Mouse (Mus musculus): ENCODE results near the gene Sec14l3.
"Not testable (repeated sequence)": the region's sequence is repeated elsewhere in the genome, so short reads cannot be mapped to it uniquely, and the experiment has no call there.

Gene Sec14l3

DNA sequence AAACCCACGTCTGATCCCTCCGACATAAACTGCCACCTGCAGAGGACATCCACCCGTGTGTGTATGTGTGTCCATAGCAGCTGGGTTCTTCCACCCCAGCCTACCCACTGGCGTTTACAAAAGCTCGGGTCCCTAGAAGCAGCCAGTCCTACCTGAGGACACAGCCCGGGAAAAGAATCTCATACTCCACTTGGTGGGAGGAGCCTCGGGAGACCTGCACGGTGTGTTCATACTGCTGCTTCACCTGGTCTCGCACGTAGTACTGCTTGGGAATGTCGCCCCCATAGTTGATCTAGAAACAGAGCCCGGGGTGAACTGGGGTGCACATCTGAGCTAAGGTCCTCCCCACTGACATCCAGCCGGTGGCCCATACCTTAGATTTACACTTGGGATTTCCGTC, 38.9 kb downstream of the Sec14l3 start:
- DNase-seq: no peak

GRCm38 (mm10) chr11:4104989-4105388, 40.3 kb downstream of the Sec14l3 start:
- no peak for DNase-seq

DNA sequence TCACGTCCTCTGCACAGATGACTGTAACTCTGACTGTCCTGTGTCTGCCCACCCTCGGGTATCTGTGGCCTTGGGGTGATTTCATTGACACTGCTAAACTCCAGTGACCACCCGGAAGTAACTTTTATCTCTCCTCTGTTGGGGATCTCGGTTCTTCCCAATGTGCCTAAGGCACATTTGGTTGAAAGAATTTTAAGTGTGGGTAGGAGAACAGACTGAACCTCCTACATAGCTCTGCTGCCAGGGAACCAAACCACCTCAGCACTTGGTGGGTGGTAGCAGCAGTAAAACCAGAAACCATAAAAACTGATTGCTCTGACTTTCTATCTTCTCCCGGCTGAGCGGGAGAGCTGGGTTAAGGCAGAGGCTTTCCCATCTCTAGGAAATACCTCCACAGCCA, 40.8 kb downstream of the Sec14l3 start:
- no peak for DNase-seq

GRCm38 (mm10) chr11:4107901-4108300, 43.3 kb downstream of the Sec14l3 start:
- not testable (repeated sequence) for DNase-seq

DNA sequence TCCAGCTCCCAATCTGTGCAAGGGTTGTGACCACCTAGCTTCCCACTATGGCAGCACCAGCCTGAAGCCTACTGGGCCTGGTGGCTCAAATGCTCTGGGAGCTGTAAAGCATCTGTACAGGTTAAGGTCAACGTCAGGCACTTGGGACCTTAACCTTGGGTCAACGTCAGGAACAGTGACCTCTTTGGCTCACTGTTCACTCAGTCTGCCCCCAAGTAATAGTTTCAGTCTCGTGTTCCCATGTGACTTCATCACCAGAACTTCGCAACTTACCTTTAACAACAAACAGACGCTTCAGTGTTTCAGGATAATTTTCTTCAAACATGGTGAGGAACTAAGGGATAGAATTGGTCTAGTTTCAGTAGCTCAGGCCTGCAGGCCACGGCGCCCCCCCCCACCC, 44.0 kb downstream of the Sec14l3 start:
- no peak for DNase-seq

- no peak for DNase-seq
Observed at GRCm38 (mm10) chr11:4112033-4112432, 47.4 kb downstream of the Sec14l3 start.

GRCm38 (mm10) chr11:4112861-4113260, 48.2 kb downstream of the Sec14l3 start:
- DNase-seq: no peak

DNA sequence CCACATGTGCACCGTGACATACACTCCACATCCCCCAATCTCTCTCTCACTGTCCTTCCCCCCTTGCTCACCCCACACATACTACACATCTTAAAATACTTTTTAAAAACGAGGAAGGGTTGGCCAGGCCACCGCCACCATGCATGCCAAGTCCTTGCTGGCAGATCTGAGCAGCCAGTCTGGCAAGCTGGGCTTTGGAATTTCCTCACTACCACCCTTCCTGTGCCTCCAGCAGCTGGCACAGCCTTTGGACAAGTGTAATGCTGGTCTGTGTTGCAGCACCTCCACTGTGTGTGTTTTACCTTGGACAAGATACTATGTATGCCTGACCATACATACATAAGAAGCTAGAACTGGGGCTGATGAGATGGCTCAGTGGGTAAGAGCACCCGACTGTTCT, 48.9 kb downstream of the Sec14l3 start:
- peak in 1 of 2 experiments; percentile 28 for DNase-seq

DNA sequence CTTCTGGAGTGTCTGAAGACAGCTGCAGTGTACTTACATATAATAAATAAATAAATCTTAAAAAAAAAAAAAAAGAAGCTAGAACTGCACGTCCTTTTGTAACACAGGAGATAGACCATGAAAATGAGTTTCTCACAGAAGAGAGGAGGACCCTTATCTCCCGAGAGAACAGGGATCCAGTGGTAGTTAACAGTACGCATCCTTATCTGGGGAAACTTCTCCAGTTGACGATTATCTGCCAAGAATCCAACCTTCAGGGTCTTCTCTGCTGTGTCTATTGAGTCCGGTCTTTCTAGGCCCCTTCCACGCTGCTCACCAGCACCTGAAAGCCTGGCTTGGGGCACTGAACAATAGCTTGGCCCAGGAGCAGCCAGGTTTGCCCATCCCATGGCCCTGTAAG, 49.3 kb downstream of the Sec14l3 start:
- no peak for DNase-seq

DNA sequence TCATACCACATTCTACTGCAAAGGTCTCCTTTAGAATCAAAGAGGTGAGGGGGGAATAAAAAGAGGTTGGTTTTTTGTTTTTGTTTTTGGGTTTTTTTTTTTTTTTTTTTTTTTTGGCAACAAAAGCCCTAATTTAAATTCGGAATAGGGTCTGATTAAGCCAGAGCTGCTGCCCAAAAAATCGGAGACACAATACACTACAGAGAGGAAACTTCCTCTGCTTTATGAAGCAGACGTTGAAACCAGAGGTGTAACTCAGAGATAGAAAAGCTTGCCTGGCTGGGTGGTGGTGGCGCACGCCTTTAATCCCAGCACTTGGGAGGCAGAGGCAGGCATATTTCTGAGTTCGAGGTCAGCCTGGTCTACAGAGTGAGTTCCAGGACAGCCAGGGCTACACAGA, 49.9 kb downstream of the Sec14l3 start:
- not testable (repeated sequence) for DNase-seq

DNA sequence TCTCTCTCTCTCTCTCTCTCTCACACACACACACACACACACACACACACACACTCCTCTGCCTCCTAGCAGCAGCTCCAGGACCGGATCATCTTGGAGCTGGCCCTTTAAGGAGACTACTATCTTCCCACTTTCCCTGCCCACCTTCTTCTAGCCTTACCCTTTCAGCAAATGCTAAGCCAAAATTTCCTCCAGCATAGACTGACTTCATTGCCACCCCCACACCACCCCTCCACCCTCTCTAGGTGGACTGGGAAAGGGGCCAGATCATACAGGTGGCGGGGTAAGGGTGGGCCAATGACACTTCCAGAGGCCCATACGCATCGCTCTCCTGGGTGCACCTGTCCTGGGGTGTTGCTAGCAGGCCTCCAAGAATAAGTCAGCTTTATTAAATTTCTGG, 50.8 kb downstream of the Sec14l3 start:
- no peak for DNase-seq

- peak; percentile 40 to 55 for DNase-seq
Observed at GRCm38 (mm10) chr11:4116458-4117141, 52.0 kb downstream of the Sec14l3 start.

DNA sequence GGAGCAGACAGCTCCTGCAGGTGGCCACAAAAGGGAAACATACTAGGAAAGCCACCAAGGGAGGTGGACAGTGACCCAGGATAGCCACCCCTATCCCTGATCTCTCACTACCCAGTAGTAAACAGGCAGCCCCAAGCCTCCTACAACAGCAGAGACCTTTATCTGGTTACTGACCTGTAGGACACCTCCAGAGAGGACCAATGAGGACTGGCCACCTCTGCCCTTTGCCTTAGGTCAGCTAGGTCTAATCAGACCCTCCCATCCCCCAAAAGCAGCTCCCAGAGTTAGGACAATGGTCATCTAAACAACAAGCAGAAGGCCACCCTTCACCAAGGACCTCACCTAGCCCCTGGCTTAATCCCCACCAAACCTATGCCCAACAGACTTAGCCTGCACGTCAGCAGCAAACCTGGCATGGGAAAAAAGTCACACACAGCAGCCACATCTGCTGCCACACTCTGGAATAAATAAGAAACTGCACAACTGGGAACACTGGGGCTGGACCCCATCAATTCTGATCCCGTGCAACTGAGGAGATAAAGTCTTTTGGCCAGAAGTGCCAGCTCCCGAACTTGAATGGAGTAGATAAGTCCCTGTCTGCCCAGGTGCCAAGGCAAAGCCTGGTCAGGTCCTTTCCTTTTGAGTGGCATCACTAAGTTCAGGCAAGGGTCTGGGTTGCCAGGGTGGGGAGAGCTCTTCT, 52.9 kb downstream of the Sec14l3 start:
- DNase-seq: no peak

GRCm38 (mm10) chr11:4118081-4118921, 53.7 kb downstream of the Sec14l3 start:
- peak; percentile 86 to 88 for DNase-seq

DNA sequence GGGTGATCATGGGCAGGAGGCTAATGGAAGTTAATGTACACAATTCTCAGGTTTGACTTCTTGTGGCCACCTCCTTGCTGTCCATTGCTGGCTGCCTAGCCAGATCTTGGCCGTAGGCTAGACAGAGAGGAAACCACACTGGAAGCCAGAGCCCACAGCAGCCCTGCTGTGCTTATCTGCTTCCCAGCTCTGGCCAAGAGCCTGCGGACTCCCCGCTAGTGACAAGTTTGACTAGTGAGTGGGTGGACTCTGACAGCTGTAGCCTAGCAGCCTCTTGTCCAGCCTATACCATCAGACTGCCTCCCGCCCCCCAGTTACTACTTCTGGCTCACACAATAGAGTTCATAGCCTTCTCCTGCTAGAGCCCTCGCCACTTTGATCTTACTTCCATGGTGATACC, 55.0 kb downstream of the Sec14l3 start:
- DNase-seq: no peak

DNA sequence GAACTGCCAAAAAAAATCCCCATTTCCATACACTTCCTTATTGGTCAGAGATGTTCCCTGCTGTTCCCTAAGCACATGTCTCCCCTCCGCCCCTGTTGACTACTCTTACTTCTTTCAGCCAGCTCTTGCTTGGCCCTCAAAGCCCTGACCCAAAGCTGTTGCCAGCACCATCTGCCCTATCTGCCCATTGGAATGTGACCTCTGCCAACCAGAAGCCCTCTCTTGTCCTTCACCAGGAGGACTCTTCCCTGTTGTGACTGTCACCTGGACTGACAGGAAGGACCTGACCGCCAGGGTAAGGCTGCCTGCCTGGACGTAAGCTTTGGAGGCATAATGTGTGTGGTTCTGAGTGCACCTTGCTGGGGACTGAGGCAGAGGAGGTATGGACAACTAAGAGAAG, 57.0 kb downstream of the Sec14l3 start:
- no peak for DNase-seq

DNA sequence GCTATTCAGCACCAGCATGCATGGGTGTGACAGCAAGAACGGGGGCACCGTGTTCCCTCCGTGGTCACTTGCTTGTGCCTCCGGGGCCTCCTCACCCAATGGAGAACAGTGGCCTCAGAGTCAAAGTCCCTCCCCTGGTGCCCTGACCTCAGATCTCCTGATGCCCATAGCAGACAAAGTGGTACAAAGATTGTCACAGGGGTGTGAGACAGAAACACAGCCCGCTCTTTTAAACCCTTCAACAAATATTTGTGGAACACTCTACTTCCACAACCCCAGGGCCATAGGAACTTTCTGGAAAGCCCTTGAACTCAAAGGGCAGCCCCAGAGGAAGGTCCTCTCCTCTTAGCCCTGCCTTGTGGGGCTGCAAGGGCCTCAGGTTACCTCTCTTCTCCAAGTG, 57.6 kb downstream of the Sec14l3 start:
- DNase-seq: no peak

DNA sequence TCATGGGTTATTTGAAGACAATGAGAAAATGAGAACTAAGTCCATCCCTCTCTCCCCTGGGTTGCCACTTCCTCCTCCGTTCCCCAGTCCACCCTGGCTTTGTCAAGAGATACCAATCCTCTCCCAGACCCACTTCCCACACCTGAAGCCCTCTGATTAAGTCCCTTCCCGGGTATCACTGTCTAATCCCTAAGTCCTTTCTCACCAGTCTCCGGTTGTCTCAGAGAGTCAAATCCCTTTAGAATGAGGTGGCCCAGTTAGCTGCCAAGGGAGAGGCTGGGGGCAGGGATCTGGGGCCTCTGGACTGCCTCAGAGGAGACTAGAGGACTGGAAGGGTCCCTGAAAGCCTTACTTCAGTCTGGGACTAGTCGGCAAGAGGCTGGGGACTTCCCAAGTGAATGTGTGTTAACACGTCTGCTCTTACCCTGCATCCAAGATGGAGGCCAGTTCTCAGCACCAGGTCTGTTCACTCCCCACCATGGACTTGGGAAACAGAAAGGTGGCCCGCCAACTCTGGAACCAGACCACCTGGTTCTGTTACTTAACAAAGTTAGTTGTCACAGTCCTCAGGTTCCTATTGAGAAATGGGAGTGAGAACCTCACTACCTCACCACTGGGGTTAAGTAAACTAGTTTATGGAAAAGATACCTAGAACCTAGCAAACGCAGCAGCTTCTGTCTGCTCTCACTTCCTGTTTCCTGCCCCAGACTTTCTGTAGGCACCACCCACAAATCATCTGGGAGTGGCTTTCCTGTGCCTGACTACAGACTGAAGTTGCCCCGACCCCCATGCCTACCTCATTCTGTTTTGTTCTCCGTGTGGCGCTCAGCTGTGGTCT, 58.3 kb downstream of the Sec14l3 start, which contains the start of gene Sec14l2:
Gene Sec14l2 (minus strand): TSS at position 674 of the 838 bp plus-strand sequence.
- DNase-seq: no peak

- peak; percentile 48 to 53 for DNase-seq
Observed at GRCm38 (mm10) chr11:4123922-4124321, 59.3 kb downstream of the Sec14l3 start.

GRCm38 (mm10) chr11:4127059-4127458, 62.4 kb downstream of the Sec14l3 start:
- no peak for DNase-seq

Measured in cerebellum, postnatal 10 days (tissue).